Mouse (Mus musculus): ENCODE results near the gene Pfdn6. TPM values are rescaled to one million over a fixed set of nuclear protein-coding genes. Genes with fewer than 3 reads are reported as not detected.
"Not testable (repeated sequence)": the region's sequence is repeated elsewhere in the genome, so short reads cannot be mapped to it uniquely, and the experiment has no call there.

The Pfdn6 gene
- polyA plus RNA-seq, 1 experiment from 2014 or later: 190 TPM

GRCm38 (mm10) chr17:33954646-33955554 lies 14.8 kb upstream of the Pfdn6 start:
- Histone ChIP-seq H3K9me3 (no peaks in the 10 kb centered on the region), H3K4me3 (peak overlapping the region; percentile 81), H3K4me2 (peak overlapping the region; percentile 98), H3K9ac (peak overlapping the region; percentile 98), H3K4me1 (peaks cover 60% of the 10 kb centered on the region), H3K27ac (peak overlapping the region; percentile 93), H3K27me3 (no peaks in the 10 kb centered on the region), H3K36me3 (peaks cover 51% of the 10 kb centered on the region)
- peak; percentile 2; the same call in 1 of the 2 replicates for ATAC-seq (ENCODE audit: insufficient number of reproducible peaks, insufficient read depth, low FRiP score, low TSS enrichment, low read depth)
- under 1% methylated on average over 33 of the region's 33 CpGs for WGBS

GRCm38 (mm10) chr17:33953961-33954565 lies 13.9 kb upstream of the Pfdn6 start:
- WGBS: 33% methylated on average over 5 of the region's 5 CpGs
- H3K4me2 ChIP-seq: peak overlapping the region; percentile 98
- no peaks in the 10 kb centered on the region for H3K9me3 ChIP-seq
- peaks cover 51% of the 10 kb centered on the region for H3K36me3 ChIP-seq
- H3K4me1 ChIP-seq: peaks cover 67% of the 10 kb centered on the region
- no peak for ATAC-seq (ENCODE audit: insufficient number of reproducible peaks, insufficient read depth, low FRiP score, low TSS enrichment, low read depth)
- H3K27ac ChIP-seq: peak overlapping the region; percentile 93
- H3K27me3 ChIP-seq: no peaks in the 10 kb centered on the region
- peak overlapping the region; percentile 81 for H3K4me3 ChIP-seq
- peak overlapping the region; percentile 98 for H3K9ac ChIP-seq

- no peak for ATAC-seq (ENCODE audit: insufficient number of reproducible peaks, insufficient read depth, low FRiP score, low TSS enrichment, low read depth)
- Histone ChIP-seq H3K27me3 (no peaks in the 10 kb centered on the region), H3K4me1 (peaks cover 67% of the 10 kb centered on the region), H3K4me3 (peak overlapping the region; percentile 81; the same call in 1 of the 2 replicates), H3K9ac (peak overlapping the region; percentile 98), H3K36me3 (peaks cover 51% of the 10 kb centered on the region), H3K9me3 (no peaks in the 10 kb centered on the region), H3K4me2 (peak overlapping the region; percentile 98), H3K27ac (0 out of 2 replicates have a peak overlapping the region, but pooled peaks have one; percentile 5)
- WGBS: 88% methylated on average over 3 of the region's 3 CpGs
These were observed 13.2 kb upstream of the Pfdn6 start for GRCm38 (mm10) chr17:33953310-33953709.

GRCm38 (mm10) chr17:33952879-33953278 lies 12.7 kb upstream of the Pfdn6 start:
- Histone ChIP-seq H3K4me3 (0 out of 2 replicates have a peak overlapping the region, but pooled peaks have one; percentile 1), H3K27ac (0 out of 2 replicates have a peak overlapping the region, but pooled peaks have one; percentile 5), H3K4me2 (peak overlapping the region; percentile 98), H3K4me1 (peaks cover 67% of the 10 kb centered on the region), H3K27me3 (no peaks in the 10 kb centered on the region), H3K9me3 (no peaks in the 10 kb centered on the region), H3K36me3 (peaks cover 52% of the 10 kb centered on the region), H3K9ac (peak overlapping the region; percentile 98)
- 83% methylated on average over 4 of the region's 4 CpGs for WGBS
- ATAC-seq (ENCODE audit: insufficient number of reproducible peaks, insufficient read depth, low FRiP score, low TSS enrichment, low read depth): no peak

- Histone ChIP-seq H3K9ac (peak overlapping the region; percentile 75), H3K4me1 (peaks cover 62% of the 10 kb centered on the region), H3K4me3 (peak overlapping the region; percentile 52), H3K27ac (peak overlapping the region; percentile 94; the same call in 1 of the 2 replicates), H3K36me3 (peaks cover 56% of the 10 kb centered on the region), H3K4me2 (peak overlapping the region; percentile 98)
- H3K9me3 ChIP-seq; H3K27me3 ChIP-seq; ATAC-seq (ENCODE audit: insufficient number of reproducible peaks, insufficient read depth, low FRiP score, low TSS enrichment, low read depth): not testable (repeated sequence)
- WGBS: 79% methylated on average over 13 of the region's 13 CpGs
These were observed 11.9 kb upstream of the Pfdn6 start for GRCm38 (mm10) chr17:33952015-33952414.

- no peaks in the 10 kb centered on the region for H3K27me3 ChIP-seq
- H3K27ac ChIP-seq: peak within 1 kb of the TSS; percentile 94
- H3K4me3 ChIP-seq: peak within 1 kb of the TSS; percentile 52
- no peaks in the 10 kb centered on the region for H3K9me3 ChIP-seq
- H3K36me3 ChIP-seq: peaks cover 61% of the 10 kb centered on the region
- H3K4me1 ChIP-seq: peaks cover 55% of the 10 kb centered on the region
- WGBS: under 1% methylated on average over 45 of the region's 45 CpGs
- peak; percentile 73 for ATAC-seq (ENCODE audit: insufficient number of reproducible peaks, insufficient read depth, low FRiP score, low TSS enrichment, low read depth)
- peak within 1 kb of the TSS; percentile 75 for H3K9ac ChIP-seq
- peak within 1 kb of the TSS; percentile 98 for H3K4me2 ChIP-seq
These were observed 11.1 kb upstream of the Pfdn6 start, which contains the start of gene B3galt4 for GRCm38 (mm10) chr17:33951021-33951946. B3galt4 (minus strand) TSS chr17:33951488.

GRCm38 (mm10) chr17:33950131-33950625 lies 10.0 kb upstream of the Pfdn6 start:
- peak overlapping the region; percentile 94 for H3K27ac ChIP-seq
- peak overlapping the region; percentile 98 for H3K4me2 ChIP-seq
- no peak for ATAC-seq (ENCODE audit: insufficient number of reproducible peaks, insufficient read depth, low FRiP score, low TSS enrichment, low read depth)
- WGBS: 68% methylated on average over 10 of the region's 10 CpGs
- H3K4me3 ChIP-seq: peak overlapping the region; percentile 52
- peaks cover 72% of the 10 kb centered on the region for H3K36me3 ChIP-seq
- peaks cover 54% of the 10 kb centered on the region for H3K4me1 ChIP-seq
- no peaks in the 10 kb centered on the region for H3K27me3 ChIP-seq
- no peaks in the 10 kb centered on the region for H3K9me3 ChIP-seq
- peak overlapping the region; percentile 75 for H3K9ac ChIP-seq

- Histone ChIP-seq H3K27me3 (no peaks in the 10 kb centered on the region), H3K27ac (no peak overlapping the region), H3K36me3 (peaks cover 79% of the 10 kb centered on the region), H3K9ac (no peak overlapping the region; the same call in 1 of the 2 replicates), H3K4me3 (no peak overlapping the region), H3K4me2 (peak overlapping the region; percentile 98; the same call in 1 of the 2 replicates), H3K4me1 (peaks cover 47% of the 10 kb centered on the region), H3K9me3 (no peaks in the 10 kb centered on the region)
- WGBS: 91% methylated on average over 19 of the region's 19 CpGs
- no peak for ATAC-seq (ENCODE audit: insufficient number of reproducible peaks, insufficient read depth, low FRiP score, low TSS enrichment, low read depth)
These were observed 8.9 kb upstream of the Pfdn6 start for GRCm38 (mm10) chr17:33948905-33949537.

GRCm38 (mm10) chr17:33948090-33948904 lies 8.2 kb upstream of the Pfdn6 start:
- Histone ChIP-seq H3K27ac (no peak overlapping the region), H3K4me2 (no peak overlapping the region), H3K4me3 (no peak overlapping the region), H3K36me3 (peaks cover 79% of the 10 kb centered on the region), H3K9me3 (no peaks in the 10 kb centered on the region), H3K4me1 (peaks cover 40% of the 10 kb centered on the region), H3K27me3 (no peaks in the 10 kb centered on the region), H3K9ac (no peak overlapping the region)
- 87% methylated on average over 22 of the region's 22 CpGs for WGBS
- no peak for ATAC-seq (ENCODE audit: insufficient number of reproducible peaks, insufficient read depth, low FRiP score, low TSS enrichment, low read depth)
